Mouse (Mus musculus): ENCODE measurements around the gene Tm9sf4. TPM values are rescaled to one million over a fixed set of nuclear protein-coding genes. Genes with fewer than 3 reads are reported as not detected.

Gene Tm9sf4
- polyA plus RNA-seq, 1 experiment from 2014 or later, result 86.8 TPM

DNA sequence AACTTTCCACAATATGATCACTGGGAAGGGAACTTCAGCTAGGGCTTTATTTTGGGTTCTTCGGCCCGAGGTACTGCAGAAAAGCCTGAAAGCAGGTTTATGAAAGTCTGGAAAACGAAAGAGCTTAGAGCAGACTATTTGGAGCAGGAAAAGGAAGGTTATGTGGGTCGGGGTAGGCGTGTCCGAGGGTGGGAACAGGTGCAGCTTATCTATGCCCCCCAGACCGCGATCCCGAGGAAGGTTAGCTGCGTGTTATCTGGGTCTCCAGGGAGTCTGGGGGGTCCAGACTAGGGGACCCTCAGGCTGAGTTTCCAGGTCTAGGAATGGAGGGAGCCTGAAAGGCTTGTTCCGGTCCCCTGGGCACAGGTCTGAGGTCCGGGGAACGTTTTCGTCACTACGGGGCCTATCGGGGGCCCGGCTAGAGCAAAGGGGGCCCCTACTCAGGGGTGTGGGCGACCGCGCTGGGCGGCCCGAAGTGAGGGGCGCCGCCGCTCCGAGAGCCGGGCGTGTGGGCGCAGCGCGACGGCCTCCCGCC lies 79.7 kb downstream of the Tm9sf4 start:
- DNase-seq (ENCODE audit: low spot score) (no peak), ATAC-seq (replicated peaks; ENCODE audit: low FRiP score, low TSS enrichment, low read depth) (peak; percentile 75; the same call in 1 of the 2 replicates)
- whole genome bisulfite sequencing, result 0% methylated on average over 27 of the region's 33 CpGs
- Histone ChIP-seq H3K36me3 (ENCODE audit: control insufficient read depth, insufficient read depth, low read length) (peaks cover 37% of the 10 kb centered on the region), H3K27me3 (replicated peaks; ENCODE audit: control insufficient read depth, insufficient read depth, low read length) (no peaks in the 10 kb centered on the region), H3K9me3 (ENCODE audit: control insufficient read depth, low read length) (no peaks in the 10 kb centered on the region), H3K4me2 (ENCODE audit: low read length) (peak overlapping the region; percentile 80), H3K27ac (ENCODE audit: low read depth) (peak overlapping the region; percentile 94), H3K4me1 (replicated peaks; ENCODE audit: control insufficient read depth, insufficient read depth, low read length) (peaks cover 35% of the 10 kb centered on the region), H3K4me3 (ENCODE audit: low read depth, low read length) (peak overlapping the region; percentile 91), H3K9ac (ENCODE audit: low read length) (peak overlapping the region; percentile 96)

DNA sequence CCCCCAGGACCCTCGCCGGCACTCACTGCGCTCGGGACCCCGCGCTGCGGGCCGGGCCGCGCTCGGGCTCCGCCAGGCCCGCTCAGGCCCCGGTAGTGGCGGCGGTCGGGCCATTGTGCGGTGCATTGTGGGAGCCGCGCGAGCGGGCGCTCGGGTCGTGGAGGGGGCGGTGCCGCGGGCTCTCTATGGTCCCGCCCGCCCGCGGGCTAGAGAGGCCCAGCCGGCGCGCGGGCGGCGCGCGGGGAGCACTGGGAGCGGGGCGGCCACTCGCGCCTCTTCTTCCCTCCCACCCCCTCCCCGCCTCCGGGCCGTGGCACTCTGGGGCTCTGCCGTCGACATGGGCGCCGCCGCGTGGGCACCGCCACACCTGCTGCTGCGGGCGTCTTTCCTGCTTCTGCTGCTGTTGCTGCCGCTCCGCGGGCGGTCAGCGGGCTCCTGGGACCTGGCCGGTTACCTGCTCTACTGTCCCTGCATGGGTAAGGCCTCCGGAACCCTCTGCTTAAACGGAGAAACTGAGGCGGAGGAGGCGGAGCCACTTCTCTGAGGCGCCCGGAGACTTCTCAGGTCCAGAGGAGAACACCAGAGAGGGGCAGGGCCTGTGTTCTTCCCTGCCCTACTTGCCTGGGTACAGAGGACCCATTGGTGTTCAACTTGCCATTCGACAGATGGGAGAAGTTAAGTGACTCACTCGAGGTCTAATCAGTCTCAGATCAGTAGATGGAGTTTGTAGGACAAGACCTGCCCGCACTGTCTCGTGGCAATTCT lies 80.3 kb downstream of the Tm9sf4 start, which contains the start of the genes Plagl2 and Pofut1:
TSS of gene Plagl2 (minus strand) at position 177 of the 765 bp plus-strand sequence.
TSS of gene Pofut1 (plus strand) at position 284 of the 765 bp plus-strand sequence.
- DNase-seq (ENCODE audit: low spot score), result peak; percentile 89
- Histone ChIP-seq H3K9me3 (ENCODE audit: control insufficient read depth, low read length) (no peaks in the 10 kb centered on the region), H3K4me3 (ENCODE audit: low read depth, low read length) (peak within 1 kb of the TSS; percentile 91), H3K9ac (ENCODE audit: low read length) (peak within 1 kb of the TSS; percentile 96), H3K27me3 (replicated peaks; ENCODE audit: control insufficient read depth, insufficient read depth, low read length) (no peaks in the 10 kb centered on the region), H3K36me3 (ENCODE audit: control insufficient read depth, insufficient read depth, low read length) (peaks cover 36% of the 10 kb centered on the region), H3K27ac (ENCODE audit: low read depth) (peak within 1 kb of the TSS; percentile 94), H3K4me1 (replicated peaks; ENCODE audit: control insufficient read depth, insufficient read depth, low read length) (peaks cover 32% of the 10 kb centered on the region), H3K4me2 (ENCODE audit: low read length) (peak within 1 kb of the TSS; percentile 81)
- peak; percentile 96 for ATAC-seq (replicated peaks; ENCODE audit: low FRiP score, low TSS enrichment, low read depth)
- under 1% methylated on average over 46 of the region's 72 CpGs for WGBS

DNA sequence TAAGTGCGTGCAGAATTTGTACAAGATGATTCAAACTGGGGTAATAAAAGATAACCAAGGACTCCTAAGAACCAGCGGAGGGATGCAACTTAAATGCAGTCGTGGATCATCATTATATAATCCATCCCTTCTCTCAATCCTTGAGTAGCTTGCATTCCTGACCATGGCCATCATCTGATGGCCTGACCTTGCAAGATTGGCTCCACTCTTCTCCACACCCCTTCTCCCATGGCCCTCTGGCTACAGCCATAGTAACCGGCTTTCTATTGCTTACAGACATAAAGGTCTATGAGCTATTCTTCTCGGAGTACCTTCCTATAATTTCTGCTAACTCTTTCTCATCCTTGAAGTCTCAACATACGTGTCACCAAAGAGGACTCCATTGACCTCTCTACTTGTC lies 81.1 kb downstream of the Tm9sf4 start:
- 61% methylated on average over 6 of the region's 6 CpGs for WGBS
- ATAC-seq (replicated peaks; ENCODE audit: low FRiP score, low TSS enrichment, low read depth), result no peak

DNA sequence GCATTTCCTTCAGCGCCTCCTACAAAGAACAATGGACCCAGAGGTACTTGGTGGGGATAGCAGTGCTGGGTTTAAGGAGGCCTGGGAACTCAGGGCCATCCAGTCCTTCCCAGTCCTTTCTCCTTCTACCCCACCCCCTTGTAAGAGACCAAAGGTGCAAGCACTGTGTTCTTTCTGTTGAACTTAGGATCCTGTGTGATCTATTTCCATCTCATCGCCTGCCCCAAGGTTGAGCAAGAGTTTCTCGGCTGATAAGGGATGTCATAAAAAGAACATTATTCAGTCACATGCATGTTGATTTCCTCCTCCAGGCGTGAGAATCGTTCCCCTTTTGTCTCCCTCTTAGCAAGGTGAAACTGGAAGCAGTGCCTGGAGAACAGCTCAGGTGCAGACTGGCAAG lies 88.6 kb downstream of the Tm9sf4 start:
- no peak overlapping the region for H3K4me2 ChIP-seq (ENCODE audit: low read length)
- DNase-seq (ENCODE audit: low spot score), result no peak
- peak overlapping the region; percentile 52 for H3K27ac ChIP-seq (ENCODE audit: low read depth)
- H3K27me3 ChIP-seq (replicated peaks; ENCODE audit: control insufficient read depth, insufficient read depth, low read length), result no peaks in the 10 kb centered on the region
- H3K9ac ChIP-seq (ENCODE audit: low read length), result no peak overlapping the region
- no peaks in the 10 kb centered on the region for H3K4me1 ChIP-seq (replicated peaks; ENCODE audit: control insufficient read depth, insufficient read depth, low read length)
- H3K36me3 ChIP-seq (ENCODE audit: control insufficient read depth, insufficient read depth, low read length), result peaks cover 65% of the 10 kb centered on the region
- 72% methylated on average over 5 of the region's 5 CpGs for WGBS
- ATAC-seq (replicated peaks; ENCODE audit: low FRiP score, low TSS enrichment, low read depth), result peak; percentile 91
- H3K9me3 ChIP-seq (ENCODE audit: control insufficient read depth, low read length), result no peaks in the 10 kb centered on the region
- no peak overlapping the region for H3K4me3 ChIP-seq (ENCODE audit: low read depth, low read length)

More for the DNA sequence above, 81.1 kb downstream of the Tm9sf4 start:
- Histone ChIP-seq H3K4me3 (ENCODE audit: low read depth, low read length) (peak overlapping the region; percentile 91), H3K27me3 (replicated peaks; ENCODE audit: control insufficient read depth, insufficient read depth, low read length) (no peaks in the 10 kb centered on the region), H3K9me3 (ENCODE audit: control insufficient read depth, low read length) (no peaks in the 10 kb centered on the region), H3K4me1 (replicated peaks; ENCODE audit: control insufficient read depth, insufficient read depth, low read length) (peaks cover 29% of the 10 kb centered on the region), H3K27ac (ENCODE audit: low read depth) (peak overlapping the region; percentile 94; the same call in 1 of the 2 replicates), H3K4me2 (ENCODE audit: low read length) (peak overlapping the region; percentile 81), H3K9ac (ENCODE audit: low read length) (peak overlapping the region; percentile 96), H3K36me3 (ENCODE audit: control insufficient read depth, insufficient read depth, low read length) (peaks cover 29% of the 10 kb centered on the region)
- DNase-seq (ENCODE audit: low spot score), result no peak

DNA sequence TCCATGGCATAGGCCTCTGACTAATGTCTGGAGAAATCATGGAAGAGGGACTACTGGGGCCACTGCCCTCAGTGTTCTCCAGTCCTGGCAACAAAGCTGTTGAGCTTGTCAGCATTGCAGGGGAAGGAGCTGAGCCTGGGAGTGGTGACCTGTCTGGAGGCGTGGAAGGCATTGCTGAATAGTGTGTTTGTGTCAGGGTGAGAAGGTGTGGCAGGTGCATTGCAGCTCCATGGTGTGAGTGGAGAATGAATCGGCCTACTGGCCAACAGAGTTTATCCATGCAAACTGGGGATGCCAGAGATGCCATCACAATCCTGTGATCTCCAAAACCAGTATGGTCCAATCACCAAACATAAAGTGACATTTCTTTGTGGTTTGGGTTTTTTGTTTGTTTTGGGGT lies 95.5 kb downstream of the Tm9sf4 start:
- H3K4me2 ChIP-seq (ENCODE audit: low read length), result no peak overlapping the region
- H3K36me3 ChIP-seq (ENCODE audit: control insufficient read depth, insufficient read depth, low read length), result peaks cover 43% of the 10 kb centered on the region
- H3K9me3 ChIP-seq (ENCODE audit: control insufficient read depth, low read length), result no peaks in the 10 kb centered on the region
- ATAC-seq (replicated peaks; ENCODE audit: low FRiP score, low TSS enrichment, low read depth), result no peak
- no peaks in the 10 kb centered on the region for H3K27me3 ChIP-seq (replicated peaks; ENCODE audit: control insufficient read depth, insufficient read depth, low read length)
- H3K4me3 ChIP-seq (ENCODE audit: low read depth, low read length), result no peak overlapping the region
- no peak for DNase-seq (ENCODE audit: low spot score)
- 0 out of 2 replicates have a peak, but pooled peaks cover 3% of the 10 kb centered on the region for H3K4me1 ChIP-seq (replicated peaks; ENCODE audit: control insufficient read depth, insufficient read depth, low read length)
- H3K9ac ChIP-seq (ENCODE audit: low read length), result no peak overlapping the region
- H3K27ac ChIP-seq (ENCODE audit: low read depth), result no peak overlapping the region
- 84% methylated on average over 2 of the region's 2 CpGs for WGBS

DNA sequence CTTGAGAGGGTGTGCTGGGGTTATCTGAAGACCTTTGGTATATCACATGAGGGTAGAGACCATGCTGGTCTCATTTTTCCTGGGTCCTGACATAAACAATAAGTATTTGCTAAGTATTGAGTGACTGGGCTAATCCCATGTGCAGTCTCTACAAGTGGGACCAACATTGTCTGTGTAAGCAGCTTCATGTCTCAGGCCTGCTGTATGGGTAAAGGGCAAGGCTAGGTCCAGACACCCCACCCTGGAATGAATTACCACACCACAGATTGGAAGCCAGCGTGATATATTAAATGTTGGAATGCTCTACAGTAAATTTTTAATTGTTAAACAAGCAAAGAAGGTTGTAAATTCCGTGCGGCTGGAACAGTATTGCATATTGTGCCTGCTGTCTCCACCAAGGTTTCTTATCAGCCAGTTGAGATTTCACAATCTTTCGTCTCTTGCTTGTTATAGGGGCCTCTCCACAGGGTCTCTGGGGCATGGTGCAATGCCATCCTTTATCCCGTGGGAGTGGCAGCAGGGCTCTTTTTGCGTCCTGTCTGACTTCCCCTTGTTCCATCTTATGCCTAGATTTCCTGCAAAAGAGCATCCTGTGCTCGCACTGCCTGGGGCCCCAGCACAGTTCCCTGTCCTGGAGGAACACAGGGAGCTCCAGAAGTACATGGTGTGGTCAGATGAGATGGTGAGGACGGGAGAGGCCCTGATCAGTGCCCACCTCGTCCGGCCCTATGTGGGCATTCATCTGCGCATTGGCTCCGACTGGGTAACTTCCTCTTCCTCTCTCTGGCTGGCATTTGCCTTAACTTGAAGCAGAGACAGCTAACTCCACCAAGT lies 98.1 kb downstream of the Tm9sf4 start:
- DNase-seq (ENCODE audit: low spot score) (no peak), ATAC-seq (replicated peaks; ENCODE audit: low FRiP score, low TSS enrichment, low read depth) (peak; percentile 85)
- H3K27ac ChIP-seq (ENCODE audit: low read depth), result peak overlapping the region; percentile 57
- H3K9me3 ChIP-seq (ENCODE audit: control insufficient read depth, low read length), result no peaks in the 10 kb centered on the region
- H3K36me3 ChIP-seq (ENCODE audit: control insufficient read depth, insufficient read depth, low read length), result peaks cover 53% of the 10 kb centered on the region
- 0 out of 2 replicates have a peak, but pooled peaks cover 3% of the 10 kb centered on the region for H3K4me1 ChIP-seq (replicated peaks; ENCODE audit: control insufficient read depth, insufficient read depth, low read length)
- no peaks in the 10 kb centered on the region for H3K27me3 ChIP-seq (replicated peaks; ENCODE audit: control insufficient read depth, insufficient read depth, low read length)
- no peak overlapping the region for H3K9ac ChIP-seq (ENCODE audit: low read length)
- no peak overlapping the region for H3K4me2 ChIP-seq (ENCODE audit: low read length)
- no peak overlapping the region for H3K4me3 ChIP-seq (ENCODE audit: low read depth, low read length)
- 69% methylated on average over 12 of the region's 12 CpGs for WGBS

Other genes with a start within 250 kb of the Tm9sf4 start
- gene Mylk2, start 250.0 kb upstream of the Tm9sf4 start, polyA plus RNA-seq (2014; fragmentation: Nextera tagmentation; extraction: Ambion mirVana), result 0.09 TPM in 1 of 2 replicates, not detected in the other
- gene Foxs1, start 228.1 kb upstream of the Tm9sf4 start, polyA plus RNA-seq (2014; fragmentation: Nextera tagmentation; extraction: Ambion mirVana), result 2.2 and 2.5 TPM in 2 replicates
- gene Dusp15, start 209.6 kb upstream of the Tm9sf4 start, polyA plus RNA-seq (2014; fragmentation: Nextera tagmentation; extraction: Ambion mirVana), result 0.09 and 0.11 TPM in 2 replicates
- 0.26 and 0.35 TPM in 2 replicates for gene Ttll9, start 198.8 kb upstream of the Tm9sf4 start, polyA plus RNA-seq (2014; fragmentation: Nextera tagmentation; extraction: Ambion mirVana)
- gene Pdrg1, start 145.9 kb upstream of the Tm9sf4 start, polyA plus RNA-seq (2014; fragmentation: Nextera tagmentation; extraction: Ambion mirVana), result 53.9 and 59.6 TPM in 2 replicates
- 0.08 TPM in 1 of 2 replicates, not detected in the other for gene Xkr7, start 129.5 kb upstream of the Tm9sf4 start, polyA plus RNA-seq (2014; fragmentation: Nextera tagmentation; extraction: Ambion mirVana)
- 1.4 and 2.4 TPM in 2 replicates for gene Ccm2l, start 95.3 kb upstream of the Tm9sf4 start, polyA plus RNA-seq (2014; fragmentation: Nextera tagmentation; extraction: Ambion mirVana)
- 4.5 and 4.7 TPM in 2 replicates for gene Hck, start 52.8 kb upstream of the Tm9sf4 start, polyA plus RNA-seq (2014; fragmentation: Nextera tagmentation; extraction: Ambion mirVana)
- 9.6 and 11.3 TPM in 2 replicates for gene Tspyl3, start 64.1 kb downstream of the Tm9sf4 start, polyA plus RNA-seq (2014; fragmentation: Nextera tagmentation; extraction: Ambion mirVana)
- 45.1 and 49.2 TPM in 2 replicates for gene Plagl2, start 80.1 kb downstream of the Tm9sf4 start, polyA plus RNA-seq (2014; fragmentation: Nextera tagmentation; extraction: Ambion mirVana)
- gene Pofut1, start 80.2 kb downstream of the Tm9sf4 start, polyA plus RNA-seq (2014; fragmentation: Nextera tagmentation; extraction: Ambion mirVana), result 14.1 and 15.1 TPM in 2 replicates
- gene Kif3b, start 130.1 kb downstream of the Tm9sf4 start, polyA plus RNA-seq (2014; fragmentation: Nextera tagmentation; extraction: Ambion mirVana), result 5.5 and 6.6 TPM in 2 replicates
- 15.6 and 17.0 TPM in 2 replicates for gene Asxl1, start 184.5 kb downstream of the Tm9sf4 start, polyA plus RNA-seq (2014; fragmentation: Nextera tagmentation; extraction: Ambion mirVana)